Mouse (Mus musculus) thymus, adult 2 months (tissue): Measurements from ENCODE around the gene Nek3. TPM values are rescaled to one million over a fixed set of nuclear protein-coding genes. Genes with fewer than 3 reads are reported as not detected.

Experiments
- DNase-seq: peaks from one replicate; pipeline ENCODE4 v3.0.0; 2021
- H3K27ac ChIP-seq: fragments of 200-500 bp; 2 replicates; pipeline ENCODE4 v1.5.1; 2012; ENCODE audit warnings: low read length, control low read depth; ENCODE audit not compliant: control insufficient read depth, insufficient read depth
- H3K27me3 ChIP-seq: fragments of 200-500 bp; 2 replicates; pipeline ENCODE4 v1.6.1; 2012; ENCODE audit warnings: mild to moderate bottlenecking, low read length, moderate library complexity, mixed read lengths; ENCODE audit not compliant: control insufficient read depth, insufficient read depth
- H3K36me3 ChIP-seq: fragments of 200-500 bp; 2 replicates; pipeline ENCODE4 v1.6.1; 2012; ENCODE audit warnings: mild to moderate bottlenecking, low read length, moderate library complexity; ENCODE audit not compliant: control insufficient read depth, insufficient read depth
- H3K4me1 ChIP-seq: fragments of 200-500 bp; replicated peaks from 2 replicates; pipeline ENCODE4 v1.6.1; 2012; ENCODE audit warnings: low read length; ENCODE audit not compliant: control insufficient read depth, insufficient read depth
- H3K4me3 ChIP-seq: fragments of 200-500 bp; 2 replicates; pipeline ENCODE4 v1.5.1; 2012; ENCODE audit warnings: mild to moderate bottlenecking, low read length, control low read depth, moderate library complexity; ENCODE audit not compliant: control insufficient read depth, insufficient read depth
- CTCF ChIP-seq: fragments of 200-500 bp; IDR thresholded peaks from 2 replicates; pipeline ENCODE4 v1.5.1; 2012; ENCODE audit warnings: mild to moderate bottlenecking, control low read depth, low read length, moderate library complexity, borderline replicate concordance; ENCODE audit not compliant: control insufficient read depth, poor library complexity, insufficient read depth; ENCODE audit errors: extremely low read depth
- POLR2A ChIP-seq: fragments of 200-500 bp; IDR thresholded peaks from 2 replicates; pipeline ENCODE4 v1.6.1; 2012; ENCODE audit warnings: mild to moderate bottlenecking, low read length, control low read depth, moderate library complexity; ENCODE audit not compliant: control insufficient read depth, poor library complexity, insufficient read depth; ENCODE audit errors: extremely low read depth
- WGBS: fragments of 180-500 bp; shearing (Covaris S2); methylation state at CpG from one replicate; pipeline ENCODE4 v1.1.7; 2018; 5-methylcytosine and 5-hydroxymethylcytosine counted together
- polyA plus RNA-seq: library from polyadenylated mRNA; depleted of rRNA; stranded (reverse); fragments of >200 nt; gene quantifications from 2 replicates; pipeline ENCODE4 v1.2.3, GENCODE M21; 2012

The Nek3 gene
- polyA plus RNA-seq, 1 experiment: 1.8 TPM

DNA sequence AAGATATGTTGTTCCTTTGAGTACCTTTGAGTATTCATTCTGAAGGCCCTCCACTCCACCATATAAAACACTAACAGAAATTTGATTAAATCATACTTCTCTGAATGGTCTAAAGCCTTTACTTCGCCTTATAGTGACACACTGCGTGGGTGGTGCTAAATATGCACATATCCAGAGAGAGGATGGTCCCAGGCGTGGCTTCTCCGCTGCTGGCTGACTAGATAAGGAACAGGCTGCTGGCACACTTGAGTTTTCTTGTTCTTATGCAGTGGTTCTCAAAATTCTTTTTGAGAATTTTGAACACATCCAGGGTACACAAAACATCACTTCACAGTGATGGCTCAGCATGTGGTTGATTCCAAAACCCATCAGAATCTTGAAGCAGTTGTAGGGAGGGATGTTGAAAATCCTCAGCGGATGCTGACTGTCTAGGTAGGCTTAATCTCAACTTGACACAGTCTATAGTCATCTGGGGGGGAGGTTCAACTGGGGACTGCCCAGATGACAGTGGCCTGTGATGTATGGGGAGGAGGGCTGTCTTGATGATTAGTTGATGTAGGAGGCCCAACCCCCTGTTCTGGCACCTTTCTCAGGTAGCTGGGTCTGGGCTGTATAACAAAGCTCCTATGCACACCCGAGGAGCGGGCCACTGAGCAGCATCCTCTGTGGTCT, 32.0 kb downstream of the Nek3 start:
- no peaks in the 10 kb centered on the region for H3K36me3 ChIP-seq
- TF ChIP-seq POLR2A: no peak
- no peak for TF ChIP-seq CTCF
- no peaks in the 10 kb centered on the region for H3K27me3 ChIP-seq
- no peaks in the 10 kb centered on the region for H3K4me1 ChIP-seq
- H3K4me3 ChIP-seq: no peak overlapping the region
- no peak for DNase-seq
- H3K27ac ChIP-seq: no peak overlapping the region
- 96% methylated on average over 7 of the region's 7 CpGs for WGBS

GRCm38 (mm10) chr8:22132062-22132461, 34.2 kb downstream of the Nek3 start:
- no peak for DNase-seq
- Histone ChIP-seq H3K27me3 (no peaks in the 10 kb centered on the region), H3K36me3 (no peaks in the 10 kb centered on the region), H3K4me1 (no peaks in the 10 kb centered on the region), H3K4me3 (no peak overlapping the region), H3K27ac (no peak overlapping the region)
- TF ChIP-seq CTCF (no peak), POLR2A (no peak)
- 91% methylated on average over 12 of the region's 12 CpGs for WGBS

DNA sequence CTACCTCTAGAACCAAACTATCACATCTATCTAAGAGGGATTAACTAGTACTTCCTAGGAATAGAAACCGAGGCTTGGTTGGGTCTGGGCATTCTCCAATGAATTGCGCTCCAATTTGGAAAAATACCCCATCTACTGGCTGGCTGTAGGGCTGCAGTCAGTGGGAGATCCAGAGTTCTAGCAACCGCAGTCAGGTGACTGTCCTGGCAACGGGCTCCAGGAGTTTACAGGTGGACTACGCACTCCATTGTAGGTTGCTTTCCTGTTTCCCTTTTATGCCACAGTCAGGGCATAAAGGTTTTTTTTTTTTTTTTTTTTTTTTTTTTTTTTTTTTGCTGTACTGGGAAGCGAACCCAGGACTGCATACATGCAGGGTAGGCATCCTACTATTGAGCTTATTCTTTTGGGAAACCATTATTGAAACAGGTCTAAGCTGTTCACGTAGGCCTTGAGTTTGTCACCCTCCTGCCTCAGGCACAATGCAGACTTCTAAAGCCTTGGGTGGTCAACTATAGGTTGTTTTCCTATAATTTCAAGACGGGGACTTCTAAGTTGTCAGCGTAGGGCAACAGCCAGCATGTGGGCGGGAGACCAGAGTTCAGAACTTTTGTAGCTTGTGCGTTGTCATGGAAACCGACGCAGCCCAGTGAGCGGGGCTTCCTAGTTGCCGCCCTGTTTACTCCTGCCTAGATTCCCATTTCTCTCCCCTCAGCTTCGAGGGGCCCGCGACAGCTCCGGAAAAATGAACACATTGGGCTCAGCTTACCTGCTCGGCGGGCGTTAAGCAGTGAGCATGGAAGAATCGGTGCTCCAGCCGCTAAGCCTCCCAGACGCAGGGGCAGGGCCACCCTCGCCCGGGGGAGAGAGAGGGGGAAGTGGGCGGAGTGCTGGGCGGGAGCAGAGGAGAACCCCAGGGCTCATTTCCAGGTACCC, 41.7 kb downstream of the Nek3 start, which contains the start of gene Nek5:
Nek5 (minus strand) TSS at position 834 of the 933 bp plus-strand sequence.
- DNase-seq: peak; percentile 31
- Histone ChIP-seq H3K4me3 (peak within 1 kb of the TSS; percentile 50), H3K27me3 (no peaks in the 10 kb centered on the region), H3K4me1 (peaks cover 4% of the 10 kb centered on the region; the same call in 1 of the 2 replicates), H3K27ac (no peak within 1 kb of the TSS), H3K36me3 (no peaks in the 10 kb centered on the region)
- 3% methylated on average over 29 of the region's 29 CpGs for WGBS
- TF ChIP-seq POLR2A: no peak
- no peak for TF ChIP-seq CTCF

GRCm38 (mm10) chr8:22107020-22107419, 59.2 kb downstream of the Nek3 start:
- Histone ChIP-seq H3K4me3 (no peak overlapping the region), H3K4me1 (no peaks in the 10 kb centered on the region), H3K36me3 (no peaks in the 10 kb centered on the region), H3K27me3 (no peaks in the 10 kb centered on the region), H3K27ac (no peak overlapping the region)
- 75% methylated on average over 4 of the region's 4 CpGs for WGBS
- DNase-seq: no peak
- TF ChIP-seq CTCF: no peak
- TF ChIP-seq POLR2A: no peak

DNA sequence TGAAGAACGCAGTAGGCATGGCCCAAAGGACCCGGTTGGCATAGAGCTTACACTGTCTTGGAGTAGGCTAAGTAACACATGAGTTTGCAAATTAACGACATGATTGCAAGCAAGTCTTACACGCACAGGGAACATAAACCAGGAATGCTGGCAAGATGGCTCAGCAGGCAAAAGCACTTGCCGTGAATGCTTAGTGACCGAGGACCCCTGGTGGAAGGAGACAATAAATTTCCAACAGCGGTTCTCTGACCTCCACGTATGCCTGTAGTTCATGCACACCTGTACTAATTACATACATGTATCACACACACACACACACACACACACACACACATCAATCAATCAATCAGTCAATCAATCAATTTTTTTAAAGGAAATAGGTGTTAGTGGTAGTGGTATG, 74.7 kb downstream of the Nek3 start:
- TF ChIP-seq CTCF: no peak
- TF ChIP-seq POLR2A: no peak
- H3K36me3 ChIP-seq: no peaks in the 10 kb centered on the region
- no peak overlapping the region for H3K27ac ChIP-seq
- H3K4me3 ChIP-seq: no peak overlapping the region
- peak; percentile 2 for DNase-seq
- no peaks in the 10 kb centered on the region for H3K27me3 ChIP-seq
- 64% methylated on average over 8 of the region's 8 CpGs for WGBS
- no peaks in the 10 kb centered on the region for H3K4me1 ChIP-seq

- H3K4me3 ChIP-seq: no peak overlapping the region
- WGBS: 94% methylated on average over 4 of the region's 4 CpGs
- H3K27ac ChIP-seq: no peak overlapping the region
- TF ChIP-seq POLR2A (no peak), CTCF (no peak)
- H3K4me1 ChIP-seq: no peaks in the 10 kb centered on the region
- no peaks in the 10 kb centered on the region for H3K27me3 ChIP-seq
- no peak for DNase-seq
- no peaks in the 10 kb centered on the region for H3K36me3 ChIP-seq
These were observed 77.0 kb downstream of the Nek3 start for GRCm38 (mm10) chr8:22089226-22089625.
